Mouse (Mus musculus): ENCODE results near the gene Gm7544.
"Not testable (repeated sequence)": the region's sequence is repeated elsewhere in the genome, so short reads cannot be mapped to it uniquely, and the experiment has no call there.

Gm7544 gene

DNA sequence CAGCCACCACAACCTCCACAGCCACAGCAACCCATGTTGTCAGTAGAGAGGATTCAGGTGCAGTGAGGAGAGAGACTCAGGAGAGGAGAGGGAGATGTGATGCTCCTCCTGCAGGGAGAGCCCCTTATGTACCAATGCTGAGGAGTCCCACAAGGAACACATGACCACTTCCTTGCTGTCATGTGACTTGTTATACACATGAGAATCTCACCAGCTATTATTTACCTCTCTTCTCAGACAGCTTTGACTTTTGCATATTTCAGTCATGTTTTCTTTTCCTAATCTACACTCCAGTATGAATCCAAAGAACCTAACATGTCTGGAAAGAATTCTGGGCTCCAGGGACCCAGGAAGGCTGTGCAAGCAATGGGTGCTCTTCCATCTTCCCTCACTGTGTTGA, at the start of gene Gm7544:
Gm7544 (minus strand) TSS at position 101 of the 400 bp plus-strand sequence.
- DNase-seq, result not testable (repeated sequence)

DNA sequence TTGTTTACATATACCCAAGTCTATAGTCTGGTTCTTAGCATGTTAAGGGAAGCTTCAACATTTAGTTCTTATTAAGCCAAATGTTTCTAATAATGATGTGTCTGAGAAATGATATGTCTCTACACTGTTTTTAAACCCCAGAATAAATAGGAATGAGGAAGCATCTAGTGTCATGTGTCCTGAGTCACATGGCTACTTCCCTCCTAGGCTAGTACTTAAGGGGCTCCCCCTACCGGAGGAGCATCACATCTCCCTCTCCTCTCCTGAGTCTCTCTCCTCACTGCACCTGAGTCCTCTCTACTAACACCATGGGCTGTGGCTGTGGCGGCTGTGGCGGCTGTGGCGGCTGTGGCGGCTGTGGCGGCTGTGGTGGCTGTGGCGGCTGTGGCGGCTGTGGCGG, 44.5 kb upstream of the Gm7544 start, which contains the start of gene Gm47959:
Gm47959 (plus strand) TSS at position 243 of the 400 bp plus-strand sequence.
- not testable (repeated sequence) for DNase-seq

DNA sequence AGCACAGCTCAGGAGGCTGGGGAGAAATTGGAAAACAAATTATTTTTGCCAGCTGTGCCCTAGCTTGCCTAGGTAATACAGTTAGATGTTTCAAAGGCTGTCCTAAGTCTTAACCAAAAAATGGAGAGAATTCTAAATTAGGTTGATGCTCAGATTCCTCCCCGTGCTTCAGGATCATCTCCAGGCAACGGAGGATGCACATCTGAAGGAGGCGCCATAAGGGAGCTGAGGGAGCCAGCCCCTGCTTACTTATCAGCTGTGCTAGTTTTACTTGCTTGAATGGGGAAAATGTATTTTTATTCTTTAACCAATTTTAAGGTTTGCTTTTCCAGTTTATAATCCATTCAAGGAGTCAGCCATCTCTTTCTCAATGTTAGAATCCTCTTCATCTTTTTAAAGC, 38.1 kb upstream of the Gm7544 start:
- DNase-seq, result no peak

DNA sequence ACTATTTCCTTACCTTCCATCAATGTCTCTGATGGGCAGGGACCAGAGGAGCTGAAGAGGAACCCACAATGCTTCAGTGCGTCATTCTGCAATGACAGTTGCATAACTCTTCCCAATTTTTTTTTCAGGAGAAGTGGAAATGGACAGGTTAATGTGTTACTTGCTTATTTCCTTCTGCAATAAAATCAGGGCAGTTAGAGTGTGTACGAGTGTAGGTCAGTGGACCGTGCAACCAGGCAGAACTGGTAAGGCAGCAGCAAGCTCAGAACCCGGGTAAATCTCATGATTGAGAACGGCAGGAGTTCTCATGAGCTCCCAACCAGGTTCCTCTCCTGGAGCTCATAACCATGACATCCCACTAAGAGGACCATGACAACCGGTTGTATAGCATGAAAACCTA, 36.3 kb upstream of the Gm7544 start:
- DNase-seq, result no peak

DNA sequence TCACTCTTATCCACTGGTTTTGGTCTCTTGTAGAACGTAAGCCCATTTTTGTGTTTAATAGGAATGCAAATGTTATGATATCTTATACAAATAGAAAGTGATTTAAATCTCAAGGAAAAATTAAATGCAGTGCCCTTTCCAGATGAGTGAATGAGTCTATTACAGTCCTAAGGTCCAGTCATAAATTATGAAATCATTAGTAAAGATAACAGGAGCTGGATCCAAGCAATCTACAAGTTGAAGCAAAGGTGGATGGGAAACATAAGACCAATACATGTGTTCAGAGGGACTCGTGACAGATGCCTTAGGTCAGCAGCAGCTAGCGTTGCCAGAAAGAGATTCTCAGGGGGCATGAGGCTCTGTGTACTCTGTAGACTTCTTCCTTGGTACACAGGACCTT, 35.8 kb upstream of the Gm7544 start:
- no peak for DNase-seq

DNA sequence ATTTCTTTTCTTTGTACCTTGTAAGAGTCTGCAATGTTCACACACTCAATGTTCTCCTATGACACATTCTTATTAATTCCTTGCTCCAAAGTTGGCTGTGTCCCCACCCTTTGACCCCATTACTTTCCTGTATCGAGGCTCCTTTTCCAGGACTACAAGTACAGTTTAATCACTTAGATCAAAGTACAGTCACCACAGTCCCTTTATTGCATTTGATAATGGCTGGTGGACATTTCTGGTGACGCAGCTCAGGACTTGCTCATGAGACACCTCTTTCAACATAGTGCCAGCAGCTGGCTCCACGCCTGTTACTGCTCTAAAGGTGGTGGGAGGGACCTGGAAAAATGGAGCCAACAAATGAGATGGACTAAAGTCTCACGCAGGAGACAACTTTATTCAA, 35.2 kb upstream of the Gm7544 start:
- DNase-seq, result no peak

DNA sequence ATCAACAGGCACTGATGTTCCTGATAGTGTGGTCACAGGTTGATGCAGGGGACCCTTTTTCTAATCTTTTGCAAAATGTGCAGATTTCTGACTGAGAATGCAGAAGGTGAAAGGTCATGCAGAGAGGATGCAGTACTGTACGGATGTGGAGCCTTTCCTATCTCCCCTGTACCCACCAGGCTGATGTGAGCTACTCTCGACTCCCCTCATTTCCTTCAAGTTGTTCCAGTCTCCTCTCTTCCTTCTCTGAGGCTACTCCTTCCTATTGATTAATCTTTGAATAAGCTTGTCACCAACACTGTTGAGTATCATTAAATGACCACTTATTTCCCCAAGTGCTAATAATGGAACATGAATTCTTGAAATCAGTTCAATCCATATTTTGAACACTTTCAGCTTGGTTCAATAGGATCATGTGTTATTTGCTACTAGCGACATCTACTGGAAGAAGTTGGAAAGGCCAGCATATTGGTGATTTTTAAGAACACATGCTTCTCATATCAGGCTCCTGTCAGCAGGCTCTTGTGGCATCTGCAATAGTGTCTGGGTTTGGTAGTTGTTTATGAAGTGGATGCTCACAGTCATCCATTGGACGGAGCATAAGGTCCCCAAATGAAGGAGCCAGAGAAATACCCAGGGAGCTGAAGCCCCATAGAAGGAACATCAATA, 31.9 kb upstream of the Gm7544 start:
- peak in 1 of 2 experiments; percentile 62 for DNase-seq

DNA sequence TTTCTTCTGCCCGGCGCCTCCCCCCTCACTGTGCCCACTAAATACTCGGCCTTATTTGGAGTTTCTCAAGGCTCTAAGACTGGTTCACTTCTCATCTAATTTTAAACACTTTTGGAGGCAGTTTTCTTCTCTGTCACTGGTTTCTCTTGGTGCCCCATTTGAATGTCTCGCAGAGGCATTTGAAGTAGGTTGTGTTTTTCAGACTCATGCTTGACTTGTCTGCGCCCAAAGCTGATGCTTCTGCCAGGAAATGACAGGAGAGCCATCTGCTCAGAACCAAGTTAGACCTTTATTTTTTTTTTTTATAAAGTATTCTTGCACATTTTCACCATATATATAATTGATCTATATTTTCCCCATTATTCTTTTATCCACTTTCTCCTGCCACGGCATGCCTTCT, 30.9 kb upstream of the Gm7544 start:
- DNase-seq, result no peak

DNA sequence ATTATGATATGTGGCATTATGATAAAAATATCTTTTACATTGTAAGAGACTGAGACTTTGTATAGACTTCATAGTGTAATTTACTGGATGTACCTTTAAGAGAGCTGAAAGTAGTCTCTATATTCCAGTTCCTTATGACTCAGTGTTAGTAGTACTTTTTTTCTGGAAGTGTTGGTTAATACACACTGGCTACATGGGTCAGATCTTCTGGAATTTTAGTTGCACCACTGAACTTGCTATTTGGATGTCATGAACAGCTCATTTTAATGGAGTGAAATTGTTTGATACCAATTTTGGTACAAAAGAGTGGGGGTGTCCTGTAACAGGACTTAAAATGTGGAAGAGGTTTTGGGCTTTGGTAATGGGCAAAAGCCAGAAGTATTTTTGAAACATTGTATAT, 22.0 kb upstream of the Gm7544 start:
- DNase-seq, result no peak

DNA sequence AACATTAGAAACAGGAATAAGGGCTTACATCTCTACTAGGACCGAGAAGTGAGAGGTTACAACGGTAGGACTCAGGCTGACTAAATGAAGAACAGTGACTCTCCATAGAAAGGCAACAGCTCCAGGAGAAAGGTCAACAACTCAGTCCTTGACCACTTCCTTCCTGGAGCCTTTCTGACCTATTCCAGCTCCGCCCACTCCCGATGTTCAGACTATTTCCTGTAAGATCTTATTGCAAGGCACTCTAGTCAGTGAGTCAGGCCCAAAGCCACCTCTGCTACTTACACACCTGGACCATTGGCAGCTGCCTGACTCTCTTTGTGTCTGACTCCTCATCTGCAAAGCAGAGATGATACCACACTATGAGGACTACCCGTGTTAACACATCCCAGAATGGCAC, 19.9 kb upstream of the Gm7544 start:
- DNase-seq, result no peak

DNA sequence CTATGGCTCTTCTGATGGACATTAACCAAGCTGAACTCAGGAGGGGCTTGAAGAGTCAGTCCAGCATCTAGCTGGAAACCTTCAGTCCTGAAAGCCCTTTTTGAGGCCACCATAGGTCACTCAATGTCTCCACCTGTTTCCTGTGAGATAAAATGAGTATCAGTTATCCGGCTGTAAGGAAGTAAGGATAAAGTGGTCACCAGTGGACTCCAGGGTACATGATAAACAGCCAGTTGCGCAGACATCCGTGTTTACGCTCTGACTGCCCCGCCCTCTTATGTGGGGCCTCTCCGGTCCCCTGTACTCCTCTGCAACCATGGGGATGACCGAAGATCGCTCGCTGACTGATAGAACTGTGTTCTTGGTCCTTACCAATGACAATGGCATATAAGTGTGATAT, 18.5 kb upstream of the Gm7544 start:
- DNase-seq, result no peak

DNA sequence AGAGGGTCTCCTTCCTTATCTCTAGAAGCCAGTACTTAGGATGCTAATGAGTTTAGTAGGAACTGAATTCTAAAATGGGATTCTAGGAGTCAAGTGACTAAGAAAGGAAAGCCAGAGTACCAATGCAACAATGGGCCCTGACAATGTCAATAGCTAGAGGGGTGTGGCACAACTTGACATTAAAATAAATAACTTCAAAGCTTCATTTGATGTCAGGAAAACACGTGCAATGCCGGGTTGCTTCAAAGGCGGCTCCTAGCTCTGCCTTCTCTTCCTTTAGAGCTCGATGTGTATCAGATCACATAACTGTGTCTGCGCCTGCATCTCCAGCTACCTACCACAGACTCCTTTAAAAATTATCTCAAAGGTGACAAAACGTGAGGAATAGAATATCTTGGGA, 18.1 kb upstream of the Gm7544 start:
- no peak for DNase-seq

DNA sequence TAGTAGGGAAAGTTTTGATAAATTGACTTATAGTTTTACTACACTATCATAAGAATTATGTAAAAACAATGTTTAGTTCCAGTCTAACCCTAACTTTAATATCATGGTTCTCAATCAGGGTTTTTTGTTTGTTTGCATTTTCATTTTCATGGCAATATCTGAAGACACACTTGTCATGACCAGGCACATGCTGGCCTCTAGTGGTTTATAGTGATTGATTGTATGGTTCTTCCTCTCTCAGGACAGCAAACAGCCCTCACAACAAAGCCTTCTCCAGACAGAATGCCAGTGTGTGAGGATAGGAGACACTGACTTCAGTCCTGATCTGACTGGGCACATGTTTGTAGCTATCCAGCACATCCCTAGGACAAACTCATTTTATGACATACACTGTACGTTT, 17.4 kb upstream of the Gm7544 start:
- DNase-seq, result no peak

DNA sequence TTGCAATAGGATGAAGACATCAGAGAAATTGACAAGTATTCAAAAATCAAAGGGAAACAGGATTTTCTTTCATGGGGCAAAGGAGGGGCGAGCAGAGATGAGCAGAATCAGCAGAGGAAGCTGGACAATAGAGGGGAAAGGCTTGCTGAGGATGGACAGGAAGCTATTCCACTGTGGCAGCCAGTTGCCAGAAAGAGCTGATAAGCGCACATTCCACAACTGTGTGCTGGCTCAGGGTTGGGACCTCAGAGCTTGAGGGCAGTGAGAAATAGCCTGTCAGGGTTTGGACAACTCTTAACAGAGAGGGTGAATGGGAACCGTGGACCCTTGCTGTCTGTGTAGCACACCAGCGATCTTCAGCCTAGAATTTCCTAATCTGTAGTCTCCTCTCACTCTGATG, 16.2 kb upstream of the Gm7544 start:
- no peak for DNase-seq

DNA sequence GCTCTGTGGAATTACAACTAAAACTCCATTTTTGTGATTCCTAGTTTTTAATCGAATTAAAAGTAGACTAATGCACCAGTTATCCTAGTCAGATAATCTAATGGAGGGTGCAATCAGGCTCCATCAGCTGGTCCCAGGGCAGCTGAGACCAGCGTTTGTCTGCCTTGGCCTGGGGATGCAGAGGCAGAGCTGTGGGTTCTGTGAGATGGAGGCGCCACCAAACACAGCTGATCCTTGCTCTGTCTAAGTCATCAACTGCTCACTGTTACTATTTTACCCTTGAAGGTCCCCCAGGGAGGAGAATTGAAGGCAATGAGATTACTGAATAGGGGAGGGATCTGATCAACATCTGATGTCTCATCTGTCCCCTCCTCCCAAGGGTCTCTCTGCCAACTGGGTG, 10.6 kb upstream of the Gm7544 start:
- no peak for DNase-seq

DNA sequence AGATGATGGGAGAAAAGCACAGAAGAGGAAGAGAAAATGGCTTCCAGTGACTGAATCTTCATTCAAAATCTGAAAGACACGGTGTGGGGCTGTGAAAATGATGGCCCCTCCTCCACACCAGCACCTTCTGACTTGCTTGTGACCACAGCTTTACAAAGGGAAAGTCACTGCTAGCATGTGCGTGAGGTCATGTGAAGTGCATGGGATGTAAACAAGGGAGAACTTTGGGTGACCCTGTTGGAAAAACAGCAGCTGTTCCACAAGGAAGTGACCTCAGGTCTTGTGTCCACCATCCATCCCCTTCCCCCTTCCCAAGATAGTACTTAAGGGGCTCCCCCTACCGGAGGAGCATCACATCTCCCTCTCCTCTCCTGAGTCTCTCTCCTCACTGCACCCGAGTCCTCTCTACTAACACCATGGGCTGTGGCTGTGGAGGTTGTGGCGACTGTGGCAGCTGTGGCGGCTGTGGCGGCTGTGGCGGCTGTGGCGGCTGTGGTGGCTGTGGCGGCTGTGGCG, 4.1 kb upstream of the Gm7544 start, which contains the start of gene Gm47955:
Gm47955 (plus strand) TSS at position 417 of the 516 bp plus-strand sequence.
- DNase-seq, result no peak

DNA sequence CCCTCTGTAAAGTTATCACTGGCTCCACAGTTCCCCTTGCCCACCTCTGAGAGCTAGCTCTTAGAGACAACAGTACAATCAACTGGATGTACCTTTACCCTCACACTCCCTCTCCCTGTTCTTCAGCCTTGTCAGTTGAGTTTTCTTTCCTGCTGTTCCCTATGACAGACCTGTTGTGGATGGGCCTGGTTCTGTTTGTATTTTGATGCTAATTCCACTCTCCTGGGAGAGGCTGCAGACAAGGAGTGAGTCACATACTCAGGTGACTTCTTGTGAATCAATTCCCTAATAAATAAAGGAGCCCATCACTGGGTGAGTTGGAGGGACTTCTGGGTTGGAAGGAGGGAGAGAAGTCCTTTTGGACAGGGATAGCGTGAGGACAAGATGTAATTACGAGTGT, 7.2 kb downstream of the Gm7544 start:
- no peak for DNase-seq

DNA sequence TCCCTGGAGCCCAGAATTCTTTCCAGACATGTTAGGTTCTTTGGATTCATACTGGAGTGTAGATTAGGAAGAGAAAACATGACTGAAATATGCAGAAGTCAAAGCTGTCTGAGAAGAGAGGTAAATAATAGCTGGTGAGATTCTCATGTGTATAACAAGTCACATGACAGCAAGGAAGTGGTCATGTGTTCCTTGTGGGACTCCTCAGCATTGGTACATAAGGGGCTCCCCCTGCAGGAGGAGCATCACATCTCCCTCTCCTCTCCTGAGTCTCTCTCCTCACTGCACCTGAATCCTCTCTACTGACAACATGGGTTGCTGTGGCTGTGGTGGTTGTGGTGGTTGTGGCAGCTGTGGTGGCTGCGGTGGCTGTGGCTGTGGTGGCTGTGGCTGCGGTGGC, 9.8 kb downstream of the Gm7544 start:
- not testable (repeated sequence) for DNase-seq

DNA sequence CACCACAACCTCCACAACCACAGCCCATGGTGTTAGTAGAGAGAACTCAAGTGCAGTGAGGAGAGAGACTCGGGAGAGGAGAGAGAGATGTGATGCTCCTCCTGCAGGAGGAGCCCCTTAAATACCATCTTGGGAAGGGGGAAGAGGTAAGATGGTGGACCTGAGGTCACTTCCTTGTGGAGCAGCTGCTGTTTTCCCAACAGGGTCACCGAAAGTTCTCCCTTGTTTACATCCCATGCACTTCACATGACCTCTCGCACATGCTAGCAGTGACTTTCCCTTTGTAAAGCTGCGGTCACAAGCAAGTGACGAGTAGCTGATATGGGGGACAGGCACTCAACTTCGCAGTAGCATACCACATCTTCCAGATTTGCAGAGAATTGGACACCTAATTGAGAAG, 12.5 kb downstream of the Gm7544 start, which contains the start of gene A030003K21Rik:
A030003K21Rik (minus strand) TSS at position 94 of the 400 bp plus-strand sequence.
- DNase-seq, result not testable (repeated sequence)

DNA sequence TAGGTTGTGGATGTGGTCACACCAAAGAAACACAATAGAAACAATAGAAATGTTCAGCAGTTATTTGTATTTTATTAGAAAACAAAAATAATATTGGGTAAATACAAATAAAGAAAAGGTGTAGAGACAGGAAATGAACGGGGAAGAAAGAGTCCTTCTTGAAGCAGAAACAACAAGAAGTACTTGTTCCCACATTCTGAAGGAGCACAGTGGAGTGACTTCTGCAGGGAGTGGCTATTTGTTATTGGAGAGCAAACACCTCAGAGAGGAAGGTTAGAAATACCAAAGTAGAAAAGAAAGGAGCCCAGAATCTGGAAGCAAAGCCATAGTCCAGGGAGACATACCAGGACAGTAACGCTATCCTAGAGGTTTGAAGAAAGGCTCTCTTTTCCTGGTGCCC, 13.3 kb downstream of the Gm7544 start:
- not testable (repeated sequence) for DNase-seq

DNA sequence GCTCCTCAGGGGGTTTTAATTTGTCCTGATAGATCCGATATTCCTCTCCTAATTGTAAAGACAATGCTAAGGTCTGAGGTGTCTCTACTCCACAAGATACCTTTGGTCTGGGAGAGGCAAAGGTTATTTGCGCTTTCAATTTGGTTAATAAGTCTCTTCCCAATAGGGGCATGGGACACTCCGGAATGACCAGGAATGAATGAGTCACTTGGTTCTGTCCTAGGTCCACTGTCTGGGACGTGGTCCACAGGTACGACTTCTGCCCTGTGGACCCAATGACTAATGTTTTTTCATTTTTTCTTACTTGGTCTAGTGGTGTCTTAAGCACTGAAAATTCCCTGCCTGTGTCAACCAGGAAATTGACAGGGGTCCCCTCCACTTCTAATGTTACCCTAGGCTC, 17.1 kb downstream of the Gm7544 start:
- DNase-seq, result no peak

DNA sequence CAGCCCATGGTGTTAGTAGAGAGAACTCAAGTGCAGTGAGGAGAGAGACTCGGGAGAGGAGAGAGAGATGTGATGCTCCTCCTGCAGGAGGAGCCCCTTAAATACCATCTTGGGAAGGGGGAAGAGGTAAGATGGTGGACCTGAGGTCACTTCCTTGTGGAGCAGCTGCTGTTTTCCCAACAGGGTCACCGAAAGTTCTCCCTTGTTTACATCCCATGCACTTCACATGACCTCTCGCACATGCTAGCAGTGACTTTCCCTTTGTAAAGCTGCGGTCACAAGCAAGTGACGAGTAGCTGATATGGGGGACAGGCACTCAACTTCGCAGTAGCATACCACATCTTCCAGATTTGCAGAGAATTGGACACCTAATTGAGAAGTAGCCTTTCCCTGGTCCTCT, 24.5 kb downstream of the Gm7544 start, which contains the start of gene Gm6217:
Gm6217 (minus strand) TSS at position 74 of the 400 bp plus-strand sequence.
- DNase-seq, result not testable (repeated sequence)

DNA sequence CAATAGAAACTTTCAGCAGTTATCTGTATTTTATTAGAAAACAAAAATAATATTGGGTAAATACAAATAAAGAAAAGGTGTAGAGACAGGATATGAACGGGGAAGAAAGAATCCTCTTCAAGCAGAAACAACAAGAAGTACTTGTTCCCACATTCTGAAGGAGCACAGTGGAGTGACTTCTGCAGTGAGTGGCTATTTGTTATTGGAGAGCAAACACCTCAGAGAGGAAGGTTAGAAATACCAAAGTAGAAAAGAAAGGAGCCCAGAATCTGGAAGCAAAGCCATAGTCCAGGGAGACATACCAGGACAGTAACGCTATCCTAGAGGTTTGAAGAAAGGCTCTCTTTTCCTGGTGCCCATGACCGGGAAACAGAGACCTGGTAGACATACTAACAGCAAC, 25.3 kb downstream of the Gm7544 start:
- DNase-seq, result not testable (repeated sequence)

DNA sequence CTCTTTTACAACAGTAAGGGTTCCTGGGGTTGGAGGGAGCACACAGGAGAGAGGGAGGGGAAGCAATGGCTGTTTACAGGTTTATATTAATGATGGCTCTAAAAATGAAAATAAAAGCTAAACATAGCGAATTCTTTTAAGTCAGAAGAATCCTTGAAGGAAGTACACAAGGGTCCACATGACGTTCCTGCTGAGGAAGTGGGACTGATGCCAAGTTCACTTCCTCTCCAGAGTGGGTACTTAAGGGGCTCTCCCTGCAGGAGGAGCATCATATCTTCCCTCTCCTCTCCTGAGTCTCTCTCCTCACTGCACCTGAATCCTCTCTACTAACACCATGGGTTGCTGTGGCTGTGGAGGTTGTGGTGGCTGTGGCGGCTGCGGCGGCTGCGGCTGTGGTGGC, 31.2 kb downstream of the Gm7544 start, which contains the start of gene A030014E15Rik:
A030014E15Rik (plus strand) TSS at position 268 of the 400 bp plus-strand sequence.
- DNase-seq, result no peak

DNA sequence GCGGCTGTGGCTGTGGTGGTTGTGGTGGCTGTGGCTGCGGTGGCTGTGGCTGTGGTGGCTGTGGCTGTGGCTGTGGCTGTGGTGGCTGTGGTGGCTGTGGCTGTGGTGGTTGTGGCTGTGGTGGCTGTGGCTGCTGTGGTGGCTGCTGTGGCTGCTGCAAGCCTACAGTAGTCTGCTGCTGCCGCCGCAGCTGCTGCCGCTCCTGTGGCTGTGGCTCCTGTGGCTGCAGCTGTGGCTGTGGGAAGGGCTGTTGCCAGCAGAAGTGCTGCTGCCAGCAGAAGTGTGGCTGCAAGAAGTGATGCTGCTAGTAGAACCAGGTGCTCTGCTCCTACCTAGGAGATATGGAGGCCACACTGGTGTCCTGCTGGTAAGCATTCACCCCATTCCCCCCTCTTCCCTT, 42.4 kb downstream of the Gm7544 start:
- DNase-seq, result not testable (repeated sequence)

All from cerebellum, postnatal 36 days (tissue).